In the genomic region with DNA sequence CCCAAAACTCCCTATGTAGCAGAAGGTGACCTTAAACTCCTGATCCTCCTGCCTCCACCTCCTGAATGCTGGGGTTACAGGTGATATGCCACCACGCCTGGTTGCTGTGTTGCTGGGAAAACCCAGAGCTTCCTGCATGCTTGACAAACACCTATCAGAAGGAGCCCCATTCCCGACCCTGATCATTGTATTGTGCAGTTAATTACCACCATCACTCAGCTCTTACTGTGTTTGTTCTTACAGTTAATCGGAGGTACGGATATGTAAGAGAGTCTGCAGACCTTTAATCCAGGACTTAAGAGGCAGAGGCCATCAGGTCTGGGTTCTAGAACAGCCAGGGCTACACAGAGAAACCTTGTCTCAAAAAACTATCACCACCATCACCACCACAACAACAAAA, we compare ENCODE assay signal across 25 mouse cellular contexts. TPM values are rescaled to one million over a fixed set of nuclear protein-coding genes. Genes with fewer than 3 reads are reported as not detected.
DNase-seq lines count a peak whose midpoint lies in the region; ATAC-seq and TF ChIP-seq lines count a peak whose summit lies in the region.
"Had no signal": no experiment of that assay in that cellular context is flagged by ENCODE, and none has a peak within 500 bp of the region (broad histone marks: within the 10 kb centered on the region; RNA-seq: fewer than 3 reads in every experiment).

No protein-coding gene starts in this region.

- no peak overlapping the region for H3K9ac ChIP-seq in forebrain, embryonic 13.5 days
- H3K9ac ChIP-seq in forebrain, postnatal 0 days, result no peak overlapping the region
- no peak overlapping the region for H3K9ac ChIP-seq in hindbrain, embryonic 13.5 days
- no peak overlapping the region for H3K9ac ChIP-seq in hindbrain, embryonic 14.5 days
- 0 out of 2 replicates have a peak overlapping the region, but pooled peaks have one; percentile 34 for H3K9ac ChIP-seq in neural tube, embryonic 13.5 days
- H3K9ac ChIP-seq in neural tube, embryonic 15.5 days (replicated peaks), result no peak overlapping the region
- no peak overlapping the region for H3K9ac ChIP-seq in liver, embryonic 16.5 days (ENCODE audit: low read depth, low read length)
- H3K9ac ChIP-seq: embryonic facial prominence, embryonic 13.5 days; kidney, embryonic 15.5 days; midbrain, embryonic 12.5 days had no signal

- peaks cover 41% of the 10 kb centered on the region for H3K36me3 ChIP-seq in forebrain, embryonic 13.5 days (ENCODE audit: poor library complexity, severe bottlenecking)
- H3K36me3 ChIP-seq in forebrain, postnatal 0 days (ENCODE audit: insufficient read depth), result 0 out of 2 replicates have a peak, but pooled peaks cover 4% of the 10 kb centered on the region
- peaks cover 16% of the 10 kb centered on the region for H3K36me3 ChIP-seq in hindbrain, embryonic 13.5 days
- 0 out of 2 replicates have a peak, but pooled peaks cover 5% of the 10 kb centered on the region for H3K36me3 ChIP-seq in hindbrain, embryonic 14.5 days (replicated peaks; ENCODE audit: control insufficient read depth, insufficient read depth)
- H3K36me3 ChIP-seq in neural tube, embryonic 13.5 days, result 0 out of 2 replicates have a peak, but pooled peaks cover 5% of the 10 kb centered on the region
- no peaks in the 10 kb centered on the region for H3K36me3 ChIP-seq in neural tube, embryonic 15.5 days
- H3K36me3 ChIP-seq in liver, embryonic 16.5 days (ENCODE audit: control insufficient read depth, insufficient read depth), result no peaks in the 10 kb centered on the region

- WGBS in forebrain, embryonic 13.5 days, result 49% methylated on average over 4 of the region's 4 CpGs
- 40% methylated on average over 4 of the region's 4 CpGs for WGBS in forebrain, postnatal 0 days
- 63% methylated on average over 4 of the region's 4 CpGs for WGBS in hindbrain, embryonic 13.5 days
- WGBS in hindbrain, embryonic 14.5 days, result 60% methylated on average over 4 of the region's 4 CpGs
- 57% methylated on average over 4 of the region's 4 CpGs for WGBS in neural tube, embryonic 13.5 days
- WGBS in neural tube, embryonic 15.5 days, result 47% methylated on average over 4 of the region's 4 CpGs
- 66% methylated on average over 4 of the region's 4 CpGs for WGBS in liver, embryonic 16.5 days (ENCODE audit: insufficient replicate concordance)

- no peaks in the 10 kb centered on the region for H3K9me3 ChIP-seq in forebrain, embryonic 13.5 days (replicated peaks)
- H3K9me3 ChIP-seq in forebrain, postnatal 0 days (ENCODE audit: low read length), result no peaks in the 10 kb centered on the region
- no peaks in the 10 kb centered on the region for H3K9me3 ChIP-seq in hindbrain, embryonic 13.5 days
- no peaks in the 10 kb centered on the region for H3K9me3 ChIP-seq in hindbrain, embryonic 14.5 days (ENCODE audit: control insufficient read depth, low read length)
- H3K9me3 ChIP-seq in neural tube, embryonic 13.5 days, result no peaks in the 10 kb centered on the region
- H3K9me3 ChIP-seq in neural tube, embryonic 15.5 days (replicated peaks), result no peaks in the 10 kb centered on the region
- no peaks in the 10 kb centered on the region for H3K9me3 ChIP-seq in liver, embryonic 16.5 days (replicated peaks; ENCODE audit: control insufficient read depth, low read length)
- H3K9me3 ChIP-seq: embryonic facial prominence, embryonic 13.5 days; G1E; kidney, embryonic 15.5 days; midbrain, embryonic 12.5 days had no signal

- H3K4me2 ChIP-seq in forebrain, embryonic 13.5 days, result no peak overlapping the region
- no peak overlapping the region for H3K4me2 ChIP-seq in forebrain, postnatal 0 days (ENCODE audit: low read depth)
- no peak overlapping the region for H3K4me2 ChIP-seq in hindbrain, embryonic 13.5 days
- no peak overlapping the region for H3K4me2 ChIP-seq in hindbrain, embryonic 14.5 days (replicated peaks)
- no peak overlapping the region for H3K4me2 ChIP-seq in neural tube, embryonic 13.5 days
- H3K4me2 ChIP-seq in neural tube, embryonic 15.5 days, result no peak overlapping the region
- H3K4me2 ChIP-seq in liver, embryonic 16.5 days (ENCODE audit: low read depth, low read length), result peak overlapping the region; percentile 37; the same call in 1 of the 2 replicates
- H3K4me2 ChIP-seq: embryonic facial prominence, embryonic 13.5 days; kidney, embryonic 15.5 days; midbrain, embryonic 12.5 days had no signal

- no peak for ATAC-seq in forebrain, embryonic 13.5 days
- no peak for ATAC-seq in forebrain, postnatal 0 days
- no peak for ATAC-seq in hindbrain, embryonic 13.5 days (ENCODE audit: low FRiP score)
- ATAC-seq in hindbrain, embryonic 14.5 days (ENCODE audit: low FRiP score), result no peak
- no peak for ATAC-seq in neural tube, embryonic 13.5 days (ENCODE audit: low read depth)
- ATAC-seq in neural tube, embryonic 15.5 days (ENCODE audit: low FRiP score), result no peak
- no peak for ATAC-seq in liver, embryonic 16.5 days (ENCODE audit: low read depth)
- ATAC-seq in inflammation-experienced regulatory T-cells, adult 6 months, result no peak
- ATAC-seq: activated CD4-positive, CD25-positive, alpha-beta regulatory T cell, adult 4 months; Patski had no signal

- H3K4me1 ChIP-seq in forebrain, embryonic 13.5 days, result peaks cover 94% of the 10 kb centered on the region
- peaks cover 26% of the 10 kb centered on the region for H3K4me1 ChIP-seq in forebrain, postnatal 0 days (ENCODE audit: insufficient read depth)
- peaks cover 95% of the 10 kb centered on the region for H3K4me1 ChIP-seq in hindbrain, embryonic 13.5 days (replicated peaks)
- peaks cover 66% of the 10 kb centered on the region for H3K4me1 ChIP-seq in hindbrain, embryonic 14.5 days (replicated peaks; ENCODE audit: control insufficient read depth, insufficient read depth, low read length)
- peaks cover 98% of the 10 kb centered on the region for H3K4me1 ChIP-seq in neural tube, embryonic 13.5 days (replicated peaks)
- H3K4me1 ChIP-seq in neural tube, embryonic 15.5 days, result peaks cover 96% of the 10 kb centered on the region
- peaks cover 44% of the 10 kb centered on the region for H3K4me1 ChIP-seq in liver, embryonic 16.5 days (ENCODE audit: control insufficient read depth, low read depth, low read length)

- DNase-seq in forebrain, postnatal 0 days, result no peak
- no peak for DNase-seq in hindbrain, embryonic 14.5 days (ENCODE audit: low spot score)
- DNase-seq: adrenal gland, postnatal 14 days; cerebellum, adult 2 months; cerebellum, postnatal 25 days; heart, postnatal 4 days; kidney, adult 11 months; kidney, postnatal 4 days; lung, adult 18-20 months; lung, postnatal 14 days; thymus, adult 18-20 months; thymus, postnatal 36 days had no signal

- peak overlapping the region; percentile 42; the same call in 1 of the 2 replicates for H3K27ac ChIP-seq in forebrain, embryonic 13.5 days
- H3K27ac ChIP-seq in forebrain, postnatal 0 days (ENCODE audit: low read depth, low read length), result no peak overlapping the region; the same call in 1 of the 2 replicates
- peak overlapping the region; percentile 35; the same call in 1 of the 2 replicates for H3K27ac ChIP-seq in hindbrain, embryonic 13.5 days
- H3K27ac ChIP-seq in hindbrain, embryonic 14.5 days, result no peak overlapping the region
- H3K27ac ChIP-seq in neural tube, embryonic 13.5 days (replicated peaks), result no peak overlapping the region; the same call in 1 of the 2 replicates
- no peak overlapping the region for H3K27ac ChIP-seq in neural tube, embryonic 15.5 days (replicated peaks)
- H3K27ac ChIP-seq in liver, embryonic 16.5 days (ENCODE audit: low read length), result no peak overlapping the region
- H3K27ac ChIP-seq: embryonic facial prominence, embryonic 13.5 days; kidney, embryonic 15.5 days; left cerebral cortex, adult 2 months had no signal

- H3K27me3 ChIP-seq in forebrain, embryonic 13.5 days, result no peaks in the 10 kb centered on the region
- no peaks in the 10 kb centered on the region for H3K27me3 ChIP-seq in forebrain, postnatal 0 days (ENCODE audit: insufficient read depth, low read length)
- H3K27me3 ChIP-seq in hindbrain, embryonic 13.5 days, result no peaks in the 10 kb centered on the region
- no peaks in the 10 kb centered on the region for H3K27me3 ChIP-seq in hindbrain, embryonic 14.5 days (ENCODE audit: control insufficient read depth, insufficient read depth, low read length)
- no peaks in the 10 kb centered on the region for H3K27me3 ChIP-seq in neural tube, embryonic 13.5 days
- H3K27me3 ChIP-seq in neural tube, embryonic 15.5 days (replicated peaks), result no peaks in the 10 kb centered on the region
- H3K27me3 ChIP-seq in liver, embryonic 16.5 days (ENCODE audit: control insufficient read depth, insufficient read depth, low read depth, low read length), result no peaks in the 10 kb centered on the region
- H3K27me3 ChIP-seq: embryonic facial prominence, embryonic 13.5 days; kidney, embryonic 15.5 days; midbrain, embryonic 12.5 days; Patski had no signal

- no peak overlapping the region for H3K4me3 ChIP-seq in forebrain, embryonic 13.5 days
- no peak overlapping the region for H3K4me3 ChIP-seq in forebrain, postnatal 0 days (ENCODE audit: low read depth, low read length)
- no peak overlapping the region for H3K4me3 ChIP-seq in hindbrain, embryonic 13.5 days
- no peak overlapping the region for H3K4me3 ChIP-seq in hindbrain, embryonic 14.5 days (replicated peaks; ENCODE audit: low read length)
- no peak overlapping the region for H3K4me3 ChIP-seq in neural tube, embryonic 13.5 days
- H3K4me3 ChIP-seq in neural tube, embryonic 15.5 days (replicated peaks), result no peak overlapping the region
- no peak overlapping the region for H3K4me3 ChIP-seq in liver, embryonic 16.5 days (ENCODE audit: low read depth, low read length)
- H3K4me3 ChIP-seq: embryonic facial prominence, embryonic 13.5 days; kidney, embryonic 15.5 days; left cerebral cortex, adult 2 months; midbrain, embryonic 12.5 days had no signal

- TF ChIP-seq CTCF in forebrain, postnatal 0 days (IDR thresholded peaks at IDR 0.05; ENCODE audit: low read depth), result no peak

RNA-seq across cellular contexts. Expression of a gene that starts 18.2 kb away (rescaled TPM):
- polyA plus RNA-seq in forebrain, embryonic 13.5 days (2015; fragmentation: Nextera tagmentation; extraction: Ambion mirVana), result 34.7 and 35.9 TPM in 2 replicates
- 99.7 and 116 TPM in 2 replicates for total RNA-seq in forebrain, postnatal 0 days (2014; rRNA removed)
- polyA plus RNA-seq in forebrain, postnatal 0 days (2015; fragmentation: Nextera tagmentation; extraction: Ambion mirVana), result 14.9 and 23.4 TPM in 2 replicates
- polyA plus RNA-seq in hindbrain, embryonic 13.5 days (2015; fragmentation: Nextera tagmentation; extraction: Ambion mirVana), result 33.1 and 35.8 TPM in 2 replicates
- polyA plus RNA-seq in hindbrain, embryonic 14.5 days (2014; fragmentation: Nextera tagmentation; extraction: Ambion mirVana), result 34.1 and 38.9 TPM in 2 replicates
- polyA plus RNA-seq in neural tube, embryonic 13.5 days (2015; fragmentation: Nextera tagmentation; extraction: Ambion mirVana), result 30.3 and 31.1 TPM in 2 replicates
- polyA plus RNA-seq in neural tube, embryonic 15.5 days (2015; fragmentation: Nextera tagmentation; extraction: Ambion mirVana), result 22.5 and 26.0 TPM in 2 replicates
- 2.6 and 3.4 TPM in 2 replicates for polyA plus RNA-seq in liver, embryonic 16.5 days (2015; fragmentation: Nextera tagmentation; extraction: Ambion mirVana)
- polyA plus RNA-seq in inflammation-experienced regulatory T-cells, adult 6 months (2017; shearing (Covaris generic)), result 1 to 10 TPM; 1.6 to 4.4 (median 2.9) TPM

Comparison
In these comparisons a context has a peak if more than half of its experiments do, and no peak if none do; other contexts are left out.
1. H3K27ac ChIP-seq: peak in forebrain, embryonic 13.5 days (single experiment) and hindbrain, embryonic 13.5 days (single experiment); none in forebrain, postnatal 0 days (single experiment), hindbrain, embryonic 14.5 days (single experiment), neural tube, embryonic 13.5 days (single experiment), neural tube, embryonic 15.5 days (single experiment) and liver, embryonic 16.5 days (single experiment).